Mouse (Mus musculus): Measurements from ENCODE around the gene Rfxank.

Gene Rfxank

GRCm38 (mm10) chr8:70139026-70139857 is at the start of gene Rfxank, which contains the start of the genes Borcs8 and Mef2b:
Gene Rfxank, minus strand, starts transcription at chr8:70139154.
Gene Borcs8, plus strand, starts transcription at chr8:70139499.
Gene Mef2b, plus strand, starts transcription at chr8:70139711.
- DNase-seq (ENCODE audit: low spot score in 2 of 2), result peak; percentile 98 to 99

GRCm38 (mm10) chr8:70188707-70189106 is 49.8 kb upstream of the Rfxank start:
- DNase-seq (ENCODE audit: low spot score in 2 of 2), result no peak

GRCm38 (mm10) chr8:70183194-70183593 is 44.2 kb upstream of the Rfxank start:
- no peak for DNase-seq (ENCODE audit: low spot score in 2 of 2)

- DNase-seq (ENCODE audit: low spot score in 2 of 2), result no peak
Observed at GRCm38 (mm10) chr8:70181903-70182252, 42.9 kb upstream of the Rfxank start.

GRCm38 (mm10) chr8:70181212-70181902 is 42.4 kb upstream of the Rfxank start:
- no peak for DNase-seq (ENCODE audit: low spot score in 2 of 2)

GRCm38 (mm10) chr8:70179082-70179481 is 40.1 kb upstream of the Rfxank start:
- DNase-seq (ENCODE audit: low spot score in 2 of 2), result no peak

GRCm38 (mm10) chr8:70178231-70178630 is 39.3 kb upstream of the Rfxank start:
- no peak for DNase-seq (ENCODE audit: low spot score in 2 of 2)

- DNase-seq (ENCODE audit: low spot score in 2 of 2), result no peak
Observed at GRCm38 (mm10) chr8:70174079-70174478, 35.1 kb upstream of the Rfxank start.

GRCm38 (mm10) chr8:70173320-70173719 is 34.4 kb upstream of the Rfxank start:
- DNase-seq (ENCODE audit: low spot score in 2 of 2), result no peak

GRCm38 (mm10) chr8:70172043-70172681 is 33.2 kb upstream of the Rfxank start, which contains the start of gene Tmem161a:
Gene Tmem161a, plus strand, starts transcription at chr8:70172356.
- DNase-seq (ENCODE audit: low spot score in 2 of 2), result peak; percentile 86 to 92

- no peak for DNase-seq (ENCODE audit: low spot score in 2 of 2)
Observed at GRCm38 (mm10) chr8:70171240-70171639, 32.3 kb upstream of the Rfxank start.

- DNase-seq (ENCODE audit: low spot score in 2 of 2), result no peak
Observed at GRCm38 (mm10) chr8:70170748-70171147, 31.8 kb upstream of the Rfxank start.

GRCm38 (mm10) chr8:70170116-70170515 is 31.2 kb upstream of the Rfxank start:
- DNase-seq (ENCODE audit: low spot score in 2 of 2), result no peak

GRCm38 (mm10) chr8:70166504-70167110 is 27.7 kb upstream of the Rfxank start:
- peak; percentile 32 to 55 for DNase-seq (ENCODE audit: low spot score in 2 of 2)

GRCm38 (mm10) chr8:70163316-70163715 is 24.4 kb upstream of the Rfxank start:
- no peak for DNase-seq (ENCODE audit: low spot score in 2 of 2)

GRCm38 (mm10) chr8:70160015-70160414 is 21.1 kb upstream of the Rfxank start:
- no peak for DNase-seq (ENCODE audit: low spot score in 2 of 2)

GRCm38 (mm10) chr8:70159211-70159610 is 20.3 kb upstream of the Rfxank start:
- DNase-seq (ENCODE audit: low spot score in 2 of 2), result no peak

- DNase-seq (ENCODE audit: low spot score in 2 of 2), result peak; percentile 46 to 54
Observed at GRCm38 (mm10) chr8:70158069-70158853, 19.3 kb upstream of the Rfxank start.

GRCm38 (mm10) chr8:70157240-70157800 is 18.4 kb upstream of the Rfxank start:
- no peak for DNase-seq (ENCODE audit: low spot score in 2 of 2)

GRCm38 (mm10) chr8:70152537-70153257 is 13.7 kb upstream of the Rfxank start:
- peak; percentile 41 to 60 for DNase-seq (ENCODE audit: low spot score in 2 of 2)

Data from urinary bladder, postnatal 36 days (tissue).